Mouse (Mus musculus): Measurements from ENCODE around the gene Slc26a5.
A peak's percentile ranks its signal among the peaks of the same experiment; 100 is the strongest.

Slc26a5 gene

DNA sequence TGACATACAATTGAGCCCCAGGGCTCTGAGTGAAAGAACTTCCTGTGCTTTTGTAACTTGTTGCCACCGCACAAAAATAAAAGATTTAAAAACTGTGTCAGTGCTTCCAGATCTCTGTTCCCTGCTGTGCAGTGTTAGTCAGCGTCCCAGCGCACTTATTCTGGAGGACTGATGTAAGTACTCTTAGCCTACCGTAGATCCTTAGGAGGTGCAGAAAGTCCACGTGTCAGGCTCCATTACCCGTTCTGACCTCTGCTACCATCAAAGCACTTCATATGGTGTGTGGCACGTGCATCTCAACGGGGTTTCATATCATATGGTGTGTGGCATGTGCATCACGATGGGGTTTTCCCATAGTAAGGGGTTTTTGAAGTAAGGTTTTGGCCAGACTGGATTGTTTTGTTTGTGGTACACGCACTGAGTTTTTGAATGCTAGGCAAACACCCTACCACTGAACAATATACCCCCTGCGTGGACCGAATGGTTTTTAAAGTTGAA lies 61.7 kb downstream of the Slc26a5 start:
- DNase-seq, result no peak

DNA sequence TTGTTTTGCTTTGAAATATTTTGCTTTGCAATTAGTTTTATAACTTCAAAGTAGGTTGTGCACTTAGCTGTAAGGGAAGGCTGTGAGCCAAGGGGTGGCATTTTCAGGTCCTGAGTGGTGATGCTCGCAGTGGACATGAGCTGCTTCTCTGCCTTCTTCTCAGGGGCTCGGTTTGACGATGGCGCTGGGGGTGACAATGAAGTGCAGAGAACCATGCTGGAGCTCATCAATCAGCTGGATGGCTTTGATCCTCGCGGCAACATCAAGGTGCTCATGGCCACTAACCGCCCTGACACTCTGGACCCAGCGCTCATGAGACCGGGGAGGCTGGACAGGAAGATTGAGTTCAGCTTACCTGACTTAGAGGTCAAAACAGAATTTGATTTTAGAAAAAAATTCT lies 62.5 kb downstream of the Slc26a5 start:
- DNase-seq, result no peak

DNA sequence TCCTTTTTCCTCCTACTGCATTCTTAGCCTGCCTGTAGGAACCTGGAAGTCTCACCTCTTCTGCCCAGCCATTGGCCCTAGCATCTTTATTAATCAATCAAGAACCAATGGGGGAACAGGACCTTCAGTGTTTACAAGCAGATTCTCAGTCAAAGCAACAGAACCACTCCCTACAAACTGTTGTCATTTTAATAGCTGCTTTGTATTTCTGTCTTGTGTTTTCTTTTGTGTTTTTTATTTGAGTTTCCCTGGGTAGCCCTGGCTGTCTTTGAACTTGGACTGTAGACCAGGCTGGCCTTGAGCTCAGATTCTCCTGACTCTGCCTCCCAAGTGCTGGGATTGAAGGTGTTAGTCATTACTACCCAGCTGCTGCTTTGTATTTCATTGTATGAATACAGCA lies 73.2 kb downstream of the Slc26a5 start:
- no peak for DNase-seq

DNA sequence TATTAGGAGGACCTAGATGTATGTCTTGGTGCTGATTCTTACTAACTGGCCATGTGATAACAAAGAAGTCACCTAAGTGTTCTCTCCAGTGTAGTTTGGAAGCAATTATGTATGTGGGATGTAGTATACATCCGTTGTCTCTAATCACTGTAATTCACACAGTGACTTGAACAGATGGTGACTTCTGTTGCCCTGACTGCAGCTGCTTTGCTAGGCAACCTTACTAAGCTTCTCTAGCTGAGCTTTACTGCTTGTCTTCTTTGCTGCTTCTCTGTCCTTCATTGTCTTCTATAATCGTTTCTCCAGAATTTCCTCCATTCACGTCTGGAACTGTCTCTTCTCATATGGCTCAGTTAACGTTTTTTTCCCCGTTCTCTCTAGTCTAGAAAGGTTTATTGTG lies 76.3 kb downstream of the Slc26a5 start:
- no peak for DNase-seq

DNA sequence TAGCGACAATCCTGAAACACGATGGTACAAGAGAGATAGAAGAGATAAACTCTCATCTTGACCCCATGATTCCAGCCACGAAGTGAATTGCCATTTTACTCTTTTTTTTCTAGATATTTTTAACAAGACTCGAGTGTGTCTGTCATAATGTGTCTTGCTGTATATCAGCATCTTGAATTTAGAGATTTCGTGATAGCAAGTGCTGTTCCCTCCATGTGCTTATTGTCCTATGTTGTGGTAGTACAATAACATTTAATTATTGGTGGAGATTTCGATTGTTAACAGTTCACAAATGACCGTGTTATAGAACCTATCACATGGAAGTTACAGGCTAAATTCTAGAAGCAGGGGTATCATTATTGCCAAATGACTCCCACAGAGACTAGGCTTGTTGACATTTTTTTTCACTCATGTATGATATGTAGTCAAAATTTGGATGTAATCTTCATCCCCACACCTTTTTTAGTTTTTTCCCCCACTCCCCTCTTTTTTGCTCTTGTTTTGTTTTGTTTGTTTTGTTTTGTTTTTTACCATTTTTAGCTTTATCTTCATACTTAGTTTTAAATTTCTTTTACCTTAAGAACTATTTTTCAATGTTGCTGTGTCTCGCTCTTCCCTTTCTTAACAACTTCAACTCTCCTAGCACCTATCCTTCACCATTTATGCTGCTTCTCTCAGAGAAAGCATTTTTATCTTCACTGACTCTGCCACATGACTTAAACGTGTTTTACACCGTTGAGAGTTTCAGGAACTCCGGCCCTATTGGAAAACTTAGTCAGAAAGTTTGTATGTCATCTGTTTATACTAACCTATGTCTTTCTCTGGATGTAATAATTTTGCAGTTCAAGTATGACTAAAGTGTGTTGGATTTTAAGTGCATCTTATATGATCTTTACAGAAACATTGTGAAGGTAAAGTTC lies 78.0 kb downstream of the Slc26a5 start:
- no peak for DNase-seq

DNA sequence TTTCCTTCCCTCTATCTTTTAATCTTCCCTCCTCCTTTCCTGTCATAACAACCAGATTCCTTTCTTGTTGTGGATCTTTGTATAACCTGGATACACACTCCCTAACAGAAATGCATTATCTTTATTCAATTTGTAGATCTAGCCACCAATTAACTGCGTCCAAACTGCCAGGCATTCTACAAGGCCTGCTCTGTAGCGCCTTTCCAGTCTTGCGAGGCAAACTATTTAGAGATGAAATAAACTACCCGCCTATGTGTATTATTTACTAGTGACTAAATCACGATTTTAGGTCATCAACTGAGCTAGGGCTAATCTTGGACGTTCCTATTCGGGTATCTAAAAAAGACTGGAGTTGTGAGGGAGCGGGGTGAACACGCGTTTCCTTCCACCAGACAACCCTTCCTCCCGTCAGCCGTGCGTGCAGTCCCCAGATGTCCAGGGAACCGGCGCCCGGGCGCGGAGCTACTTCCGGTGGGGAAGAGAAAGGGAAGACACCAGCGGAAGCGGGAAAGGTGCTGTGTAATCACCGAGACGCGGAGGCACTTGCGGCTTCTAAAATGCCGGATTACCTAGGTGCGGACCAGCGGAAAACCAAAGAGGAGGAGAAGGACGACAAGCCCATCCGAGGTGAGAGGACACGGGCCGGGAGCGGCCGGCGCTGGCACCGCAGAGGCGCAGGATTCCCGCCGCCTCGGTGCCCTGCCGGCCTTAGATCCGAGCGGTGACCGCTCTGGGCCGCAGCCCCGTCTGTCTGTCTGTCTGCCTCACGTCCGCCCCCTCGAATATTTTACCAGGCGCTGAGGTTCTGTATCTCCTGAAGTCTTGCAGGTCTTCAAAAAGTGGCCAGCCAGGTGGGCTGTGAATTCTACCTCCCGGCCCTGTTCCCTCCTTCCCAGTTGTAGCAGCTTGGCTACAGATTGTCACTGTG lies 78.9 kb downstream of the Slc26a5 start:
- peak; percentile 92 to 94 for DNase-seq

DNA sequence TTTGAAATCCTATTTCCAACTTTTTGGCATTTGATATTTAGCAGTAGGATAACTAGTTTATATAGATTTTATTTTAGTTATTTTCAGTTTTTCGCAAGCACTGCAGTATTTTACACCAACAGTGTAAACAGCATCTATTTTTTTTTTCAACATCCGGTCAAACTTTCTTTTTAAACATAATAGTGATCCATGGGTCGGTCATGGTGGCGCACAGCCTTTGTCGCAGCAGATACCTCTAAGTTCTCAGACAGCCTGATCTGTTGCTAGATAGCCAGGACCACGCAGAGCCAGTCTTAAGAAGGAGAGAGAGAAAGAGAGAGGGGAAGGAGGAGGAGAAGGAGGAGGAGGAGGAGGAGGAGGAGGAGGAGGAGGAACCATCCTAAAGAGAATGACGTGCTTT lies 79.6 kb downstream of the Slc26a5 start:
- DNase-seq, result no peak

DNA sequence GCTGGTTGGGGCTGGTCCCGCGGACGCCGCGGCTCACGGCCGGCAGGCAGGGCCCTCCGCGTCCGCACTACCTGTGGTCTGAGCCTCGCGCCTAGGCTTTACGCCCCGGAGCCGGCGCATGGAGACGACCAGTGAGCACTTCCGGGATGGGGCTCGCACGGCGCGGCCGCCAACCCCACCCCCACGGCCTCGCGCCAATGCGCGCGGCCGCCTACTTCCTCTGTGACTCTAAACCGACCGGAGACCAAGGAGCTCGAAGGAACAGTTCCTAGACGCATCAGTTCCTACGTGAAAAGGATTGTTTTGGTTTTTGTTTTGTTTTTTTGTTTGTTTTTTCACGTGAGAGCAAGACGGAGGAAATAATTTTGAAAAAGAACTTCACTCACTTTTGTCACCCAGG lies 80.4 kb downstream of the Slc26a5 start, which contains the start of the genes Dnajc2 and Psmc2:
Dnajc2 (minus strand) TSS at position 199 of the 400 bp plus-strand sequence.
Psmc2 (plus strand) TSS at position 231 of the 400 bp plus-strand sequence.
- DNase-seq, result peak; percentile 93 to 94

DNA sequence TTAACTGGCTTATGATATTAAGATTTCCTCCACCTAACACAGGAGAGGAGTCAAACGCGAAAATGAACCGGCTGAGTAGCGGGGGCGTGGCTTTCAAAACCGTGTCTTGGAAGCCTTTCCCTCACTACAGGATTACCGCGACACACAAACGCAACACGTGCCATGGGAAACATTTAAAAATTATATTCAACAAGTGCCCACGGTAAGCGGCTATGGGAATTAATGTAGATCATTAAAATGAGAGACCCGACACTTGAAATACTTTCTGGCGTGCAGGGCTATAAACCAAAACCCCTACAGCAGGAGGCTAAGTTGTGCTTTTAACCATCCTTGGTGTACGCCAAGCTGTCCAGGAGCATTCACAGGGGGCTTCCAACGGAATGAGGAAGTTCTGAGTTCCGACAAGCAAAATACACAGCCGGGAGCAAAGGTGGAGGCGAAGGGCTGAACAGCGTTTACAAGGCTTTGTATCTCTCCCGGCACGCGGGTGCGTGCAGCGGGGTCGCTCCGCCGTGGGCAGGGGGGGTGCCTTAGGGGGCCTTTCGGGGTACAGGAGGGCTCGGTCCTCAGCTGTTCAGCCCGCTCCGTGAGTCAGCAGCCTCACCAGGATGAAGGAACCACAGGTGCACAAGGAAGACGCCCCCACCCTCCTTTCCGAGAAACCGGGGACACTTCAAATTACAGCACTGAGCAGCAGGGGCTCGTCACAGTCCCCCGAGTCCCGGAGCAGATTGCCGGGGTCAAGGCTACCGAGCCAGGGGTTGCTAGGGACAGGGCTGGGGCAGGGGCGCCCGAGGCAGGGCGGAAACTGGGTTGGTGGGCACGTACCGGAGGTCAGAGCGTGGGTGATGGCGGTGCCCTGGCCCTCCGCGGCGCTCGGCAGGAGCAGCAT lies 81.0 kb downstream of the Slc26a5 start:
- DNase-seq, result peak; percentile 30 to 66

DNA sequence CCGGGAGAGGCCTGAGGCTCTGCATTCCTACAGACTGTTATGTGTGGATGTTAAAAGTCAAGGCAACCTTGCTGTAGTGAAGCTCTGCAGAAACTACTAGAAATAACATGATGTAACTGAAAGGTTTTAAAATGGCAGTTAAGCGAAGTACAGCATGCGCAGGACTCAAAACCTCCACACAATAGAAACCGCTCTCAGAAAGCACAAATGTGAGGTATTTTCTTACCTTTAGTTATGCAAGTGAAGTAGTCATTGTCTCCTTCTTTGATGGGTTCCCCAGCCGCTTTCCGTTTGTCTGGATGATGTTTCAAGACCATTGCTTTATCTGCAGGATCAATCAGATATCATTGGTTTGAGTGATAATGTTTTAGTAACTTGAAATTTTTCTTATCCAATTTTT lies 88.9 kb downstream of the Slc26a5 start:
- DNase-seq, result no peak

DNA sequence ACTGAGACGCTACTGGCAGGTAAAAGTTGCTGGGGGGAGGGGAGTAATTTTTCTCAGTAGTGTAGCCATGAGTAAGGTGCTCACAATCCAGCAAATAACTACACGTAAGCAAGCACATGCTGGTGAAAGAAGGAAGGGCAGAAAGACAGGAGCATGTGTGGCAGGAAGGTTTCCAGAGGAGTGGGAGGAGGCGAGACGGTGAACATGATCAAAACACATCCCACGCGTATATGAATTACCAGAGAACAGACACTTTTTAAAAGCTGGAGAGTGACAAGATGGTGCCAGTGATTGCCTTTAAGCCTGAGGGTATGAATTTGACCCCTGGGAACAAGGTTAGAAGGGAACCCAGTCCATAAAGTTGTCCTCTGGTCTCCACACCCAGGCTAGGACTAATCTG lies 95.6 kb downstream of the Slc26a5 start:
- DNase-seq, result no peak

DNA sequence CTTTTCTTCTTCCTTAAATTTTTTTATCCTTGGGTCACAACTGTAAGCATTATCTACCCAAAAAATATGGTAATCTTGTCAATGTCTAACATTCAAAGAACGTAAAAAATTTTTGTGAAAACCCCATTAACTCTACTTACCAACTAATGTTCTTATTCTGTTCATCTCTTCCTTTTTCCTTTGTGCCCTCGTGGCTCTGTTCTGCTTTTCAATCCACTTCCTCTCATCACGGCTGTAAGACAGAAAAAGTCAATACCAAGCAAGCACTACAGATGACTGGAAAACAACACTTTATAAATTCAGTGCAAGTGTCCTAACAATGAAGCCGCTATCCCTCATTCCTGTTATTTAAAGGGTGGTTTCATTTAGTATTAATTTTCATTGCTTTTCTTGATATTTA lies 96.9 kb downstream of the Slc26a5 start:
- no peak for DNase-seq
